Mouse (Mus musculus) spleen, embryonic (tissue): ENCODE results near the gene Prima1.

Source experiments
- CTCF ChIA-PET: fragments of 350-600 bp; sonication (Branson Sonifier 250); formaldehyde crosslinking; loops from one replicate; lab custom pipeline; 2022; lab: Charles Lee

Gene Prima1

DNA sequence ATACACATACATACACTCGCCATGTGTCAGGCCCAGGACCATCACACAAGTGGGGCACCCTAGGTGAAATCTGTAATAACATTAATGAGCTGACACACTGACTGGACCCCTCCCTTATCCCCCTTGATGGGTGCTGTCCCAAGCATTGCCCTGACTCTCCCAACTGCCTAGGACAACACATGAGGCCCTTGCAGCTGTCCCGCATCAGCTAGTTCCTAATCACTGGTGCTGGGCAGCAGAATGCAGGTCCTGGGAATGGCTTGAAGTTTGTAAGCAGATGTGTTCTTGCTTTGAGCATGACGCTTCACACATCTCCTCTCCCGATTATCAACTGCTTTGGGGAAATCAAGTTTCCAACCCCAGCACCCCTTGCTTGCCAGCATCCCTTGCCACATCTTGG, 15.8 kb downstream of the Prima1 start:
- CTCF ChIA-PET, result no interaction called here

- CTCF ChIA-PET, result no interaction called here
Measured at GRCm38 (mm10) chr12:103223671-103224070, 18.3 kb downstream of the Prima1 start.

GRCm38 (mm10) chr12:103215877-103216610, 25.9 kb downstream of the Prima1 start:
- CTCF ChIA-PET, result no interaction called here

GRCm38 (mm10) chr12:103214797-103215196, 27.2 kb downstream of the Prima1 start:
- CTCF ChIA-PET, result no interaction called here

DNA sequence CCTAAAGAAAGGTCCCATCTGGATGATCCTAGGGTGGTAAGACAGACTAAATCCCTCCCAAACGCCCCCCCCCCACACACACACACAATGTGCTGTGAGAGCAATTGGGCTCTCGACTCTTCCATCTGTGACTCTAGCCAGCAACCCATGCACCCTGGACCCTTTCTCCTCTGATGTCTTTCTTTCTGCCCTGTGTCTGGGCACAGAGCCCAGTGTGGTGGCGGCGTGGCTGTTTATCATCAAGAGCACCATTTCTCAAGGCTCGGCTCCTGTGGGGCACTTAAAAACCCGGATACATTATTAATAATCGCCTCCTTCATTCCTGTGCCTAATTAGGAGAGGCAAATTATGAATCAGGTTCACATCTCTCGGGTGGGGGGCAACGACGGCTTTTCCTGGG, 27.7 kb downstream of the Prima1 start:
- CTCF ChIA-PET, result no interaction called here

DNA sequence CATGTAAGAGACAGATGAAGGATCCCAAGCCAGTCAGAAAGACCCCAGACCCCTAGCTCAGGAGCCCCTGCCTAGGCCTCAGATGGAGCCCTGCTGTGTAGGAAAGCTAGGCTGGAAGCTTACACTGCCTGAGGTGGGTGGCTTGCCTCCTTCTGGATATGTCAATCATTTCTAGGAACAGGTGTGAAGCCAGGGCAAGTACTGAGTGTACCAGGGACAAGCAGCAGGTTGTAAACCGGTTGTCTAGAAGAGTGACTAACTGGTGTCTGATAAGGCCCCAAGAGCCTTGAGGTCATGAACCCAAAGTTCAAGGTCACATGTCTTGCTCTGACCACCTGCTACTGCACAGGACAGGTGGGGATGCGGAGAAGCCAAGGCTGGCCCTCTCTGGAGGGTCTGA, 28.4 kb downstream of the Prima1 start:
- CTCF ChIA-PET, result no interaction called here

GRCm38 (mm10) chr12:103211078-103211477, 30.9 kb downstream of the Prima1 start:
- CTCF ChIA-PET, result no interaction called here

DNA sequence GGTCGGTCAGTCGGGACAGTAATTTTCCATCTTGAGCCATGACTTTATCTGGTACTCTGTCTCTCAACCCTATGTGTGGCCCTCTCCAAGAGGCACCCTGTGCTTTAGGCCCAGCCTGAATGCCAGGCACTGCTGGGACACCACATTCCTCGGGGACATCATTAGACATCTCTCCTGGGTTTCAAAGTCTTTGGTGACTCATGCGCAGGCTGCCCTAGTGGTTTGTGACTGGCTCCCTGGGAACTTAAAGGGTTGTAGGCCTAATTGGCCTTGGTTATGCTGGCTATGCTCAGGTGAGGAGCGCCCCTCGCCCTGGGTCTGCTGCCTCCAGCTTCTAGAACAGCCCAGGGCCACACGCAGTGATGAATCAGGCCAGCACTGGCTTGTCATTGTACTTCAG, 32.4 kb downstream of the Prima1 start:
- CTCF ChIA-PET, result no interaction called here

DNA sequence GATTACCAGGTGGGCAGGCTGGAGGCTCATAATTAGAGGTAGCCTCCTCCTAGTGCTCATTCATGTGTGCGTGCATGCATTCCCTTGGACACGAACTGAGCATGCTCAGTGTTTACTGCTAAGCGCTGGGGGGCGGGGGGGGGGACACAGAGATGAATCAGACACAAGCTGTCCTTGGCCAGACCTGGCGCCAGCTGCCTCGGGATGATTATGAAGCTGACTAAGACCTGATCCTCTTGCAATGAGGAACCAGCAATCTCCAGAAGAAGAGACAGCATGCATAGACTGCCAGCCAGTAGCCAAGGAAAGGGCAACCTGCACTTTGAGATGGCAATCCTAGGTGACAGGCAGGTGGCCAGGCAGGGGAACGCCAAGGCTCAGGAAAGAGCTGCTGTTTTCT, 36.4 kb downstream of the Prima1 start:
- CTCF ChIA-PET, result no interaction called here

- CTCF ChIA-PET, result no interaction called here
Measured at GRCm38 (mm10) chr12:103202592-103203544, 39.1 kb downstream of the Prima1 start.

- CTCF ChIA-PET, result no interaction called here
Measured at GRCm38 (mm10) chr12:103192996-103193395, 49.0 kb downstream of the Prima1 start.

DNA sequence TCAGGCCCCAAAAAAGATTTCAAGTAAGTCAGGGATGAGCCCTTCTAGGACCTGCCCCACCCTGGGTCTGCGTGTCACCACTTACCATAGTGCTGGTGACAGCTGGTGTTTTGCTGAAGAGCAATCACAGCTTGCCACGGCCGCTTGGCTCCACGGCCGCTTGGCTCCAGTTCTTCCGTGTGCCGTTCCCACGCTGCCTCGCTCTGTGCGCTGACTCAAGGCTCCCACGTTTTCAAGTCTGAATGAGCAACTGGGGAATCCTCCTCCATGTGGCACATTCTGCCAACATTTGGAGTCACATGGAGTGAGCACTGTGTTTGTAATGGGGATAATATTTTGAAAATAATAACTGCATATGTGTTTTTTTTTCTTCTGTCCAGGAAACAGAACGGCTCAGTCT, 52.2 kb downstream of the Prima1 start:
- CTCF ChIA-PET, result no interaction called here

GRCm38 (mm10) chr12:103188223-103188622, 53.7 kb downstream of the Prima1 start:
- CTCF ChIA-PET, result no interaction called here

DNA sequence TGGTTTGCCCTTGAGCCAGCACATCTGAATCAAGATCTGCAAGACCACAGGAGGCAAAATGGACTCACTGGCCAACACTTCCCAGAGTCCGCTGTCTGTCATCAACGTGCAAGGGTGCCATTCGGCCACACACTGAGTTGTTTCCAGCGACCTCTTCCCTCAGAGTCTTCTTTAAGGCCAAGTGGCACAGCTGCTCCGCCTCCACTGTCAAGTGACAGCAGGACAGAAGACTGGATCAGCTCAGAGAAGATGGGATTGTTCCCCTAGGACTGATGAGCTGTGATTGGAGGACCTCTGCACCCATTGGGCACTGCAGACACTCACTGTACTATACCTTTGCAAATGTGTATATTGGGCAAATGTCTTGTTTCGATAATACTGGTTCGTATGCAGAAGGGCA, 54.9 kb downstream of the Prima1 start:
- CTCF ChIA-PET, result no interaction called here

DNA sequence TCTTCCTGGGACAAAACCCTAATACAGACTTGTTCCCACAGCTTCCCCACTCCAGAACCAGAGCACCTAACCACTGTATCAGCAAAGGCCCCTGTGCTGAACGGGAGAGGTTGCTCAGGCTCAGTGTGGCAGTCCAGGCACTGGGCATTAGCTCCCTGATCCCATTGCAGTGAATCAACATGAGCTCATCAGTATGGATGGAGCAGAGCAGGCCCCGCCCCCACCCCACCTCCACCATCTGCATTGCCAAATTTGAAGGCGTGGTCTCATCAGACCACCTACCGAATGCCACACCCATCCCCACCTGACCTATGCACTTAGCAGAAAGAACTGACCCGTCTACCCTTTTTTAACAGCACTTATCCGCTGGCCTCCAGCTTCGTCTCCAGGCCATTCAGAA, 58.9 kb downstream of the Prima1 start:
- CTCF ChIA-PET, result no interaction called here

GRCm38 (mm10) chr12:103168892-103169291, 73.1 kb downstream of the Prima1 start:
- CTCF ChIA-PET, result no interaction called here

DNA sequence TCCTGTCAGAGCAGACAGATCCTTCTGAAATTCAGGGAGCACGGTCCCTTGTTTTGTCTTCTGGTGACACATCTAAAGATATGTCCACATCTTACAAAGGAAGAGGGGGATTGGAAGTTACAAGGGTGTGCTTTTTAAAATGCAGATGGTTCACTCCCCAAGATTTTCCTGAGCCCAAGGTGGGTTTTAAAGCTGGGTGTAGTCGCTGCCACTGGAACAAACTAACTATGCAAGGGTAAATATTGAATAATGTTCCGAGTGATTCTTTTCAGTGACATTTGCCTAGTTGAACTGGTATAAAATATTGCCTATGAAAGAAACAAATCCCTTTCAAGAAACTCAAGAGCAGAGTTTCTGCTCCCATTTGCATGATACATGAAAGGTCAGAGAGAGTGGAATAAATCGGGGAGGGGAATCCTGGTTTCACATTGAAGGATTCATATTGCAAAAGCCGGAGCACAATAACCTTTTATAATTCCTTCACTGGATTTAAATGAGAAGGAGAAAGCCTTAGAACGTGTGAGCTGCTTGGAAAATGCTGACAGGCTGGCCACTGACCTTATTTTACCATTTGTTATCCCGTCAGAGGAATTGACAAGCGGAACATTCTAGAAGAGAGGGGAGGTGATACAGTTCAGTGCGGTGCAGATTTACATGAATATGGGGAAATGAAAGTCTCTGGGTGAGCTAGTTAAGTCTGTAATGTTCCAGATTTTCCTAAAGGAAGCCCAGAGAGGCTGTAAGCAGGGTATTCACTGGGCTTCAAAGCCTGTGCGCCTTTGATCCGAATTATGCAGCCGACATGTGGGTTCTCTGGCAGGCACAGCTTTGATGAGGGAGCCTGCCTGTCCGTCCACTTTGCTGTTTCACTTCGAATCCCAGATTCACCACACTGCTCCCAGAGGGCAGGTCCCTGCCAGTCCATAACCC, 77.6 kb downstream of the Prima1 start:
- CTCF ChIA-PET, result no interaction called here

- CTCF ChIA-PET, result no interaction called here
Measured at GRCm38 (mm10) chr12:103163596-103163995, 78.4 kb downstream of the Prima1 start.

- CTCF ChIA-PET, result no interaction called here
Measured at GRCm38 (mm10) chr12:103160721-103161120, 81.2 kb downstream of the Prima1 start.

- CTCF ChIA-PET, result no interaction called here
Measured at GRCm38 (mm10) chr12:103159016-103159415, 82.9 kb downstream of the Prima1 start.

DNA sequence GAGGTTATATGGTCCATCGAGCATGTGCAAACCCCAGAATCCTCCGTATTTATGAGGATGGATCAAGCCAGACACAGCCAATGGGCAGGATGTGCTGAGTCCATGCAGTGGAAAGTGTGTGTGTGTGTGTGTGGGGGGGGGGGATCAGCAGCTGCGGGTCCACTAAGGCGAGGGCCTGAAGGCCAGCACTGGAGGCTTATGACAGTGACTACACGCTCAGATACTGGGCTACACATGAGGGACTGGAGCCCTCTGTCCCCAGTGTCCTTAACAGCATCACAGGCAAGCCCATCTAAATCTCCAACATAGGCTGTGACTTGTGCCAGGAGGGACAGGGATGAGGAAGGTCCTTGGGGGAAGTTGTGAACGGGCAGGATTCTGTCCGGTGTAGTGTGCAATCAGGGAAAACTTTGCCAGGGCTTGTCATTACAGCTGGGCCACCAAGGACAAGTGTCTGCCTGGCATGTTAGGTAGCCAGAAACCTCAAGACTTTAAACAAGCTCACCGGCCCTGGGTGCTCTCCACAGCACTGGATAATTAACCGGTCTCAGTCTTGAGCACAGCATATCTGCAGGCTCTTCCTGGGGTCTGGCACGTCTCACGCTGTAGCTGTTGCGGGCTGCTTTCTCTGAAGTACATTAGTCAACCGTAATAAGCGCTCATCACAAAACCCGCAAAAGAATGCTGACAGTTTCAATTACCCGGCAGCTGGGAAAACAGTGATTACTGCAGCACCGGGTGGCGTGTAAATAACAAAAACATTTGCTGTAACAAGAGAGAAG, 84.6 kb downstream of the Prima1 start:
- CTCF ChIA-PET, result interaction anchor here (0.6 kb wide), 1 partner anchor 25 kb away, joined by 5 read pairs; no protein-coding TSS in a partner anchor
